Mouse (Mus musculus) limb, embryonic 14.5 days (tissue): ENCODE measurements at regions not wholly inside any gene's neighbourhood (a gene's known extent, or its start where the extent isn't known, plus 50 kb on each side); places are given as distances from the start of the nearest gene placed in this dataset.

Experiments used
- ATAC-seq: fragments of 200-750 bp; cut with Nextera tagmentation; 2 replicates; pipeline ENCODE4 v1.8.0; 2017; ENCODE audit warnings: low read depth, moderate number of reproducible peaks, moderate TSS enrichment; ENCODE audit not compliant: low FRiP score
- DNase-seq: peaks from one replicate; pipeline ENCODE4 v3.0.0-alpha.2; 2015; ENCODE audit warnings: low spot score
- H3K27ac ChIP-seq: fragments of 300-500 bp; sonication (generic); replicated peaks from 2 replicates; pipeline ENCODE4 v1.5.1; 2014; ENCODE audit warnings: low read depth, mild to moderate bottlenecking, low read length, moderate library complexity, mixed read lengths
- H3K27me3 ChIP-seq: fragments of 300-500 bp; sonication (generic); 2 replicates; pipeline ENCODE4 v1.6.1; 2014; ENCODE audit warnings: low read length, mixed read lengths; ENCODE audit not compliant: control insufficient read depth, insufficient read depth
- H3K36me3 ChIP-seq: fragments of 300-500 bp; sonication (generic); 2 replicates; pipeline ENCODE4 v1.6.1; 2014; ENCODE audit warnings: mild to moderate bottlenecking, low read length, moderate library complexity, mixed read lengths; ENCODE audit not compliant: control insufficient read depth, insufficient read depth
- H3K4me1 ChIP-seq: fragments of 300-500 bp; sonication (generic); 2 replicates; pipeline ENCODE4 v1.6.1; 2014; ENCODE audit warnings: antibody characterized with exemption, low read length, mixed read lengths; ENCODE audit not compliant: control insufficient read depth, insufficient read depth
- H3K4me2 ChIP-seq: fragments of 300-500 bp; sonication (generic); replicated peaks from 2 replicates; pipeline ENCODE4 v1.6.1; 2014; ENCODE audit warnings: low read depth, mild to moderate bottlenecking, low read length, moderate library complexity; ENCODE audit not compliant: severe bottlenecking
- H3K4me3 ChIP-seq: fragments of 300-500 bp; sonication (generic); replicated peaks from 2 replicates; pipeline ENCODE4 v1.5.1; 2014; ENCODE audit warnings: low read length
- H3K9ac ChIP-seq: fragments of 300-500 bp; sonication (generic); 2 replicates; pipeline ENCODE4 v1.6.1; 2014; ENCODE audit warnings: mild to moderate bottlenecking, low read depth, low read length, moderate library complexity; ENCODE audit not compliant: severe bottlenecking
- H3K9me3 ChIP-seq: fragments of 300-500 bp; sonication (generic); 2 replicates; pipeline ENCODE4 v1.6.1; 2016; ENCODE audit warnings: low read length; ENCODE audit not compliant: control insufficient read depth
- POLR2A ChIP-seq: fragments of 200-500 bp; IDR thresholded peaks from 2 replicates; pipeline ENCODE4 v1.8.0; 2012; ENCODE audit warnings: inconsistent platforms, mild to moderate bottlenecking, moderate library complexity, borderline replicate concordance; ENCODE audit not compliant: insufficient read depth, insufficient read length; ENCODE audit errors: extremely low read depth

DNA sequence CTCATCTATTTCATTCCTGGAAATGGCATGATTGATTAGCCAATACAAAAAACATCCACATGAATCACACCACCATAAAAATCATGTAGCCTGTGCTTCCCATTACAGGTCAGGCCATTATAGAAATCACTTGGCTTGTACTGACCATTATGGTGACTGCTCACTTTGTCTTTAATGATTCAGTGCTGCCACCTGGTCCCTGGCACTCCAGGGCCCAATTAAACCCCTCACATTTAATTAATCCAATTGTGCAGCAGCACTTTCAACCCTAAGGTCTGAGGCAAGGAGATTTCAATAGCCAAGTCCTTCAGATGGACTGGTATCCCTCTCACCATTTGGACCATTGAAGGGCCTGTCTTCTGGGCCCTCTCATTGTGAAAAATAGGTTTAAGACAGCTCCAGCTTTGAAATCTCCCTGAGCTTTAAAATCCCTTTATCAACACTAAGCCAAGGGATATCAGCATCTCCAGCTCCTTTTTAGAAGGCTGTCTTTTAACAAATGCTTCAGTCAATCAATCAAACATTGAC is 531.6 kb upstream of the Sema6d start:
- Histone ChIP-seq H3K4me1 (no peaks in the 10 kb centered on the region), H3K27ac (no peak overlapping the region), H3K9me3 (no peaks in the 10 kb centered on the region), H3K36me3 (no peaks in the 10 kb centered on the region), H3K4me3 (no peak overlapping the region), H3K9ac (no peak overlapping the region), H3K4me2 (no peak overlapping the region), H3K27me3 (no peaks in the 10 kb centered on the region)
- no peak for TF ChIP-seq POLR2A
- no peak for DNase-seq
- ATAC-seq = no peak
